Mouse (Mus musculus) cerebellum, adult 2 months (tissue): ENCODE results near the gene Il1r2. TPM values are rescaled to one million over a fixed set of nuclear protein-coding genes. Genes with fewer than 3 reads are reported as not detected.

Experiments used
- DNase-seq, 2 experiments: peaks; one replicate each; pipeline ENCODE4 v3.0.0; 2021
- H3K27ac ChIP-seq: fragments of 200-500 bp; 2 replicates; pipeline ENCODE4 v1.5.1; 2012; ENCODE audit warnings: low read length, control low read depth, inconsistent platforms; ENCODE audit not compliant: insufficient read depth
- H3K27me3 ChIP-seq: fragments of 200-500 bp; 2 replicates; pipeline ENCODE4 v1.6.1; 2012; ENCODE audit warnings: inconsistent platforms, mild to moderate bottlenecking, low read length, moderate library complexity; ENCODE audit not compliant: control insufficient read depth, insufficient read depth
- H3K4me1 ChIP-seq: fragments of 200-500 bp; 2 replicates; pipeline ENCODE4 v1.6.1; 2011; ENCODE audit warnings: low read length; ENCODE audit not compliant: control insufficient read depth, insufficient read depth
- H3K4me3 ChIP-seq: fragments of 200-500 bp; replicated peaks from 2 replicates; pipeline ENCODE3; 2011; ENCODE audit warnings: mild to moderate bottlenecking, low read depth, low read length, control low read depth; ENCODE audit not compliant: insufficient read depth
- CTCF ChIP-seq: fragments of 200-500 bp; IDR thresholded peaks from 2 replicates; pipeline ENCODE4 v1.5.1; 2011; ENCODE audit warnings: low read depth, mild to moderate bottlenecking, control low read depth, low read length, moderate library complexity, borderline replicate concordance; ENCODE audit not compliant: insufficient read depth
- POLR2A ChIP-seq: fragments of 200-500 bp; IDR thresholded peaks from 2 replicates; pipeline ENCODE4 v1.6.1; 2011; ENCODE audit warnings: low read length, control low read depth, borderline replicate concordance; ENCODE audit not compliant: insufficient read depth
- WGBS: fragments of 180-500 bp; shearing (Covaris S2); methylation state at CpG from one replicate; pipeline ENCODE4 v1.1.7; 2018; 5-methylcytosine and 5-hydroxymethylcytosine counted together
- polyA plus RNA-seq: library from polyadenylated mRNA; depleted of rRNA; stranded (reverse); fragments of >200 nt; gene quantifications from 2 replicates; pipeline ENCODE4 v1.2.3, GENCODE M21; 2012; rRNA removed

Gene Il1r2
- 0.29 and 0.62 TPM in 2 replicates for polyA plus RNA-seq

DNA sequence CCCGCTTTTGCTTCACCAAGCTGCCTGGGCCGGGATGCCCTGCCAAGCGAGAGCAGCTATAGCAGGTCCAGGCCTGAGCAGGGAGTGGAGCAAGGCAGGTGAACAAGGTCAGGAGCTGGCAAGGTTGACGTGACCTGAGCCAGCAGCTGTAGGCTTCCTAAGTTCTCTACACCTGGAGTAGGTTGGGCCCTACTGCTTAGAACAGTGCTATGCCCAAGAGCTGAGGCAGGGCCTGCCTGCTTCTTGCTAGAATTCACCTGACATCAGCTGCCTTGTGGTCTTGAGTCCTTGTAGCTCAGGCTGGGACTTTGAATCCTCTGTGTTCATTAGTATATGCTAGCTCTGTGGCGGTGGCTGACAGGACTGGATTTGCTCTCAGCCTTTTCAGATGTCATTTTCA lies at the start of gene Il1r2:
Il1r2 (plus strand) TSS at position 301 of the 400 bp plus-strand sequence.
- no peak for DNase-seq
- Histone ChIP-seq H3K4me1 (no peaks in the 10 kb centered on the region), H3K27me3 (no peaks in the 10 kb centered on the region), H3K4me3 (no peak within 1 kb of the TSS), H3K27ac (no peak within 1 kb of the TSS)
- TF ChIP-seq POLR2A (no peak), CTCF (no peak)
- 94% methylated on average over 5 of the region's 5 CpGs for WGBS

DNA sequence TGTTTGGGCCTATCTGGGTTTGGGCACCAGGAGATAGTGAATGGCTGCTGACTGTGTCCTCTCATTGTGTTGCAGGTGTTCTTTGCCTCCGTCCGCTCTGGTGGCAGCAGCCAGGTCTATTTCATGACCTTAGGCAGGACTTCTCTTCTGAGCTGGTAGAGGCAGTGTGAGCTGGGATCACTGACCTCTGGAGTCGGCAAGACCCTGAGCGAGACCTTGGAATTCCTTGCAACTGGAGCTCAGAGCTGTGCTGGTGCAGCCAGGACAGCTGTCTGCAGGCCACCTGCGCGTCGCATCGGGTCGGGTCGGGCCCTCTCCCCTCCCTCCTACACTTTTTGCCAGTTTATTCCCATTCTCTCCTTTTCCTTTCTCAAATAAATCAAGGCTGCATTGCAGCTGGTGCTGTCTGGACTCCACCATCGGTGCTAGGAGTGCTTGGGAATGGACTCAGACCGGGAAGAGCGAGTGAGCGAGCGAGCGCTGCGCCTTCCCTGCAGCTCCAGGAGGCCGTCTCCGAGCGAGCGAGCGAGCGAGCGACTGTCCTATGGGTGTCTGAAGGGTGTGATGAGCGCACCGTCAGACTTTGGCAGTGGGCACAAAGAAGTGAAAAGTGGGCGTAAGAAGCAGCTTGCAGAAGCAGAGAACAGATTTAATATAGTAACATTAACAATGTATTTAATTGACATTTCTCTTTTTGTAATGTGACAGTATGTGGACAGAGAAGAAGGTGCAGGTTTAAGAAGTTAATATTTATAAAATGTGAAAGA lies 49.1 kb upstream of the Il1r2 start:
- Histone ChIP-seq H3K4me3 (no peak overlapping the region), H3K27me3 (no peaks in the 10 kb centered on the region), H3K4me1 (no peaks in the 10 kb centered on the region), H3K27ac (no peak overlapping the region)
- no peak for TF ChIP-seq CTCF
- TF ChIP-seq POLR2A: no peak
- DNase-seq: no peak
- 84% methylated on average over 27 of the region's 27 CpGs for WGBS

GRCm38 (mm10) chr1:40025416-40025815 lies 48.5 kb upstream of the Il1r2 start:
- DNase-seq: no peak
- 86% methylated on average over 5 of the region's 5 CpGs for WGBS
- H3K4me3 ChIP-seq: no peak overlapping the region
- no peaks in the 10 kb centered on the region for H3K27me3 ChIP-seq
- no peaks in the 10 kb centered on the region for H3K4me1 ChIP-seq
- no peak overlapping the region for H3K27ac ChIP-seq
- no peak for TF ChIP-seq CTCF
- TF ChIP-seq POLR2A: no peak

- H3K4me1 ChIP-seq: no peaks in the 10 kb centered on the region
- H3K27ac ChIP-seq: no peak overlapping the region
- WGBS: 73% methylated on average over 7 of the region's 7 CpGs
- TF ChIP-seq CTCF: no peak
- no peak for TF ChIP-seq POLR2A
- DNase-seq: no peak
- no peak overlapping the region for H3K4me3 ChIP-seq
- no peaks in the 10 kb centered on the region for H3K27me3 ChIP-seq
Observed at GRCm38 (mm10) chr1:40027116-40027620, 46.7 kb upstream of the Il1r2 start.

GRCm38 (mm10) chr1:40028207-40028998 lies 45.5 kb upstream of the Il1r2 start:
- Histone ChIP-seq H3K27me3 (no peaks in the 10 kb centered on the region), H3K4me3 (no peak overlapping the region), H3K27ac (no peak overlapping the region), H3K4me1 (no peaks in the 10 kb centered on the region; the same call in 1 of the 2 replicates)
- TF ChIP-seq POLR2A (no peak), CTCF (no peak)
- no peak for DNase-seq
- WGBS: 83% methylated on average over 12 of the region's 12 CpGs

DNA sequence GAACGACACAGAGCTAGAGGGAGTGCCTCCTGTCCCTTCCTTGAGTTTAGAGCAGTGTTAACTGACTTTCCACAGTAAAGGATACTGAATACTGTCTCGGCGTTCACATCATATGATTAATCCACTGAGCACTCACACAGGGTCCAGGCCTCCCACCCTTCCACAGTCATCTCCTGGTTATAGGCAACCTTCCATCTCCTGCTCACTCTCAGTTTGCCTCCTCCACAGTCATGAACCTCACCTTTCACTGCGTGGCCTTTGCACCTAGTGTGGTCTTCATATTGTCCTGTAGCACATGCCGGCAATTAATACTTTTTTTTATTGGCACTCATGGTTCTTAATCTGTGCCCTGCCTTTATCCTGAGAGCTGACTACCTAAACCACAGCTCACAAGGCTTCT lies 44.3 kb upstream of the Il1r2 start:
- no peak for DNase-seq
- 89% methylated on average over 5 of the region's 5 CpGs for WGBS
- no peak overlapping the region for H3K4me3 ChIP-seq
- H3K4me1 ChIP-seq: no peaks in the 10 kb centered on the region; the same call in 1 of the 2 replicates
- H3K27ac ChIP-seq: no peak overlapping the region
- H3K27me3 ChIP-seq: no peaks in the 10 kb centered on the region
- TF ChIP-seq CTCF: no peak
- TF ChIP-seq POLR2A: no peak

DNA sequence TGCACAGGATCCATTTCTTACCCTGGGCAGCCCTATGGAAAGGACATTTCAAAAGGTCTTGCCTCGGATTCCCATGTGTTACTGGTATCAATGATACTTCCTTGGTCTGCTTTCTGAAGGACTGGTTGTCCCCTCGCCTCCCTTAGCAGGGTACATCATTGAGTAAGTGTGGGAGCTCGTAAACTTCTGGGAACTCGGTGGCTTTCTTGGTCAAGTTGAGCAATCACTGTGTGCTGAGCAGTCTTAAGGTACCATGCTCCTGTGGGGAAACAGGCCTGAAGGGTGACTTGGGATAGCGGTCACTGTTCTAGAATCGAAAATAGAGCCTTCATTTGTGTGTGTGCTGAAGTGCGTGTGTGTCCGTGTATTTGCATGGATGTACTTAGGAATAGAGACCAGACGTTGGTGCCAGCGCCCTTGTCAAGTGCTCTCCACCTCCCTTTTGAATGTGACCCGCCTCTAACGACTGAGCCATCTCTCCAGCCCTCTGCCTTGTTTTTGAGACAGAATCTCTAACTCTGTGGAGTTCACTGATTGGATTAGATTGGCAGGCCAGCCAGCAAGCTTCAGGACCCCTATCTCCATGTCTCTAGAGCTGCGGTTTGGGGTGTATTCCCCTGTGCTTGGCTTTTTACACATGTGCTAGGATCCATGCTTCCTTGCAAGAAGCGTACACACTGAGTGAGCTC lies 43.4 kb upstream of the Il1r2 start:
- H3K4me1 ChIP-seq: no peaks in the 10 kb centered on the region; the same call in 1 of the 2 replicates
- H3K27me3 ChIP-seq: no peaks in the 10 kb centered on the region
- no peak for DNase-seq
- no peak overlapping the region for H3K27ac ChIP-seq
- WGBS: 86% methylated on average over 14 of the region's 14 CpGs
- no peak overlapping the region for H3K4me3 ChIP-seq
- TF ChIP-seq CTCF (no peak), POLR2A (no peak)
